Mouse (Mus musculus): ENCODE data around the gene Fam206a.

Fam206a gene

GRCm38 (mm10) chr4:56843963-56844362 is 41.8 kb downstream of the Fam206a start:
- DNase-seq (ENCODE audit: low spot score) = no peak

GRCm38 (mm10) chr4:56844911-56845310 is 42.8 kb downstream of the Fam206a start:
- DNase-seq (ENCODE audit: low spot score) = no peak

- DNase-seq (ENCODE audit: low spot score) = no peak
These were observed 43.9 kb downstream of the Fam206a start for GRCm38 (mm10) chr4:56845896-56846533.

GRCm38 (mm10) chr4:56847400-56847799 is 45.3 kb downstream of the Fam206a start:
- no peak for DNase-seq (ENCODE audit: low spot score)

- no peak for DNase-seq (ENCODE audit: low spot score)
These were observed 45.9 kb downstream of the Fam206a start for GRCm38 (mm10) chr4:56848044-56848443.

GRCm38 (mm10) chr4:56850724-56851123 is 48.6 kb downstream of the Fam206a start:
- no peak for DNase-seq (ENCODE audit: low spot score)

- DNase-seq (ENCODE audit: low spot score) = no peak
These were observed 53.8 kb downstream of the Fam206a start for GRCm38 (mm10) chr4:56855935-56856334.

GRCm38 (mm10) chr4:56856371-56856949 is 54.3 kb downstream of the Fam206a start:
- DNase-seq (ENCODE audit: low spot score) = no peak

GRCm38 (mm10) chr4:56858733-56859132 is 56.6 kb downstream of the Fam206a start:
- DNase-seq (ENCODE audit: low spot score) = no peak

All from lung, postnatal 25 days (tissue).